Mouse (Mus musculus): Measurements from ENCODE around the gene BC051665. TPM values are rescaled to one million over a fixed set of nuclear protein-coding genes. Genes with fewer than 3 reads are reported as not detected.

The BC051665 gene
- polyA plus RNA-seq, 1 experiment from 2014 or later = not detected

DNA sequence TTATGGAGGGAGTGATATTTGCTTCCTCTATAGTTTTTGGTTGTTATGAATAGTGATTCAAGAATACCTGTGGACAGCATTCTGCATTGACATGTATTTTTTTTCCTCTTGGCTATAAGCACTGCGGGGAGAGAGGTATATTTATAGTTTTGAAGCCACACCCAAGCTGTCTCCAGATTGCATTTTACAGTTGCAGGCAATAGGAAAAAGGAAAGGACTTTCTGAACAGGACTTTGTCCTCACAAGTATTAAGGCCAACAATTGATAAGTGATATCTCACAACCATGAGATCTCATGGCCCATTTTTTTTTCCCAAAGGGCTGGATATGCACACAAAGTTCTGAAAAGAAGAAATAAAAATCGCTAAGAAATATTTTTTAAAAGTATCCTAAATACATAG is 23.5 kb upstream of the BC051665 start:
- Histone ChIP-seq H3K9me3 (ENCODE audit: control insufficient read depth, low read length) (no peaks in the 10 kb centered on the region), H3K36me3 (ENCODE audit: control insufficient read depth, insufficient read depth, low read length) (no peaks in the 10 kb centered on the region), H3K27ac (replicated peaks) (no peak overlapping the region), H3K4me2 (replicated peaks; ENCODE audit: low read depth) (no peak overlapping the region), H3K9ac (ENCODE audit: low read length) (no peak overlapping the region), H3K4me1 (replicated peaks; ENCODE audit: control insufficient read depth, insufficient read depth) (no peaks in the 10 kb centered on the region), H3K27me3 (ENCODE audit: control insufficient read depth, insufficient read depth, low read length) (no peaks in the 10 kb centered on the region), H3K4me3 (ENCODE audit: low read depth, low read length) (no peak overlapping the region)
- WGBS = 49% methylated on average over 2 of the region's 2 CpGs
- DNase-seq (ENCODE audit: low spot score) (no peak), ATAC-seq (ENCODE audit: low FRiP score, low TSS enrichment) (no peak)
- TF ChIP-seq CTCF (IDR thresholded peaks at IDR 0.05; ENCODE audit: low read depth) (no peak), EP300 (optimal IDR thresholded peaks at IDR 0.05) (no peak)

DNA sequence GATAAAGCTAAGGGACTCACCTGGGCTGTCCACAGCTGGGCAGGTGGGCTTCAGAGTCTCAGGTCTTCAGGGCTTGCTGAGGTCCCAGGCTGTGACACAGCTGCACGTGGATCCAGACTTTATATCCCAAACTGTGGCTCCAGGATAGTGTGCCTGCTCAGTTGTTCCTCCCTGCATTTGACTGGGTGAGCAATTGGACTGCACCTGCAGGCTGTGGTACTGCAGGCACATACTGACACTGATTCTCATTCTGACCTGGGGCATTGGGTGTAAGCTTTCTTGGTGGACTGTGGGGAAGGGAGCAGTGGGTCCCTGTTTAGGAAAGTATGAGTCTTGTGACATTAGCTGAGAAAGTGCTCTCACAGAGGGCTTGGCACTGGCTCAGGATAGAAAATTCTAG is 16.6 kb upstream of the BC051665 start, which contains the start of gene Ctsll3:
Gene Ctsll3, minus strand, starts transcription at position 101 of the 400 bp plus-strand sequence.
- H3K9me3 ChIP-seq (ENCODE audit: control insufficient read depth, low read length) = no peaks in the 10 kb centered on the region
- 70% methylated on average over 1 of the region's 1 CpGs for WGBS

DNA sequence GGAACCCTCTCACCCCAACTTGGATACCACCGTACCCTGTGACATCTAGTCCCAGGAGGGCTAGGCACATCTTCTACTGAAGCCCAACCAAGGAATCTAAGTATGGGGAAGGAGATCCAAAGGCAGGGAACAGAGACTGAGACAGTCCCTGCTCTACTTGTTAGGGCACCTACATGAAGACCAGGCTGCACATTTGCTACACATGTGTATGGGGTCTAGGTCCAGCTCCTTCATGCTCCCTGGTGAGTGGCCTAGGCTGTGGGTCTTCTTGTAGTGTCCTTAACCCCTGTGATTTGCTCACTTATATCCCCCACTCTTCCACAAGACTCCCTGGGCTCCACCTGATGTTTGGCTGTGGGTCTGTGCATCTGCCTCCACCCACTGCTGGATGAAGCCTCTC is 3.3 kb upstream of the BC051665 start:
- H3K27ac ChIP-seq (replicated peaks) = no peak overlapping the region
- H3K4me1 ChIP-seq (replicated peaks; ENCODE audit: control insufficient read depth, insufficient read depth) = no peaks in the 10 kb centered on the region
- no peaks in the 10 kb centered on the region for H3K27me3 ChIP-seq (ENCODE audit: control insufficient read depth, insufficient read depth, low read length)
- 83% methylated on average over 1 of the region's 1 CpGs for WGBS
- H3K4me2 ChIP-seq (replicated peaks; ENCODE audit: low read depth) = no peak overlapping the region
- TF ChIP-seq CTCF (IDR thresholded peaks at IDR 0.05; ENCODE audit: low read depth) = no peak
- no peak for TF ChIP-seq EP300 (optimal IDR thresholded peaks at IDR 0.05)
- H3K9ac ChIP-seq (ENCODE audit: low read length) = no peak overlapping the region
- H3K9me3 ChIP-seq (ENCODE audit: control insufficient read depth, low read length) = no peaks in the 10 kb centered on the region
- H3K4me3 ChIP-seq (ENCODE audit: low read depth, low read length) = no peak overlapping the region
- ATAC-seq (ENCODE audit: low FRiP score, low TSS enrichment) = no peak
- no peaks in the 10 kb centered on the region for H3K36me3 ChIP-seq (ENCODE audit: control insufficient read depth, insufficient read depth, low read length)
- no peak for DNase-seq (ENCODE audit: low spot score)

More for the DNA sequence above, 16.6 kb upstream of the BC051665 start, which contains the start of gene Ctsll3:
- TF ChIP-seq EP300 (optimal IDR thresholded peaks at IDR 0.05) (no peak), CTCF (IDR thresholded peaks at IDR 0.05; ENCODE audit: low read depth) (no peak)
- DNase-seq (ENCODE audit: low spot score) (no peak), ATAC-seq (ENCODE audit: low FRiP score, low TSS enrichment) (no peak)
- no peak within 1 kb of the TSS for H3K4me3 ChIP-seq (ENCODE audit: low read depth, low read length)
- no peak within 1 kb of the TSS for H3K27ac ChIP-seq (replicated peaks)
- no peak within 1 kb of the TSS for H3K4me2 ChIP-seq (replicated peaks; ENCODE audit: low read depth)
- no peaks in the 10 kb centered on the region for H3K36me3 ChIP-seq (ENCODE audit: control insufficient read depth, insufficient read depth, low read length)
- no peak within 1 kb of the TSS for H3K9ac ChIP-seq (ENCODE audit: low read length)
- H3K4me1 ChIP-seq (replicated peaks; ENCODE audit: control insufficient read depth, insufficient read depth) = no peaks in the 10 kb centered on the region
- no peaks in the 10 kb centered on the region for H3K27me3 ChIP-seq (ENCODE audit: control insufficient read depth, insufficient read depth, low read length)

DNA sequence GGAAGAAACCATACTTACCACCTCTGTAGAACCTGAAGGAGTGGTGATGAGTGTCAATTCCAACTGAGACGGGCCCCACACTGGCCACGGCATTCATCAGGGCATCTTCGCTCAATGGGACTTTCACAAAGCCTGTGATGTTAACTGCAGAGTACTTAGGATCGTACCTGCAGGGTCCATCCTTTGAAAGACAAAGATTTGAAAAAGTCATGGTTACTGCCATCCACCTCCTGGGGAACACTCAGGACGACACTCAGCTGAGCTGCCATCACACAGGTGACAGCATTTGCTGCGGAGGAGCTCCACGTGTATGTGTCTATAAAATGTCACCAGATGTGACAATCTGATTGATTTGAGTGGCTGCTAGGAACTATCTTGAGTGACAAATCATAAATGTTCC is 2.9 kb downstream of the BC051665 start:
- no peak overlapping the region for H3K4me3 ChIP-seq (ENCODE audit: low read depth, low read length)
- H3K27ac ChIP-seq (replicated peaks) = no peak overlapping the region
- no peaks in the 10 kb centered on the region for H3K9me3 ChIP-seq (ENCODE audit: control insufficient read depth, low read length)
- H3K4me2 ChIP-seq (replicated peaks; ENCODE audit: low read depth) = no peak overlapping the region
- no peak overlapping the region for H3K9ac ChIP-seq (ENCODE audit: low read length)
- no peak for TF ChIP-seq EP300 (optimal IDR thresholded peaks at IDR 0.05)
- no peak for TF ChIP-seq CTCF (IDR thresholded peaks at IDR 0.05; ENCODE audit: low read depth)
- ATAC-seq (ENCODE audit: low FRiP score, low TSS enrichment) = no peak
- WGBS = 82% methylated on average over 7 of the region's 7 CpGs
- DNase-seq (ENCODE audit: low spot score) = no peak
- no peaks in the 10 kb centered on the region for H3K27me3 ChIP-seq (ENCODE audit: control insufficient read depth, insufficient read depth, low read length)
- H3K4me1 ChIP-seq (replicated peaks; ENCODE audit: control insufficient read depth, insufficient read depth) = no peaks in the 10 kb centered on the region
- no peaks in the 10 kb centered on the region for H3K36me3 ChIP-seq (ENCODE audit: control insufficient read depth, insufficient read depth, low read length)

DNA sequence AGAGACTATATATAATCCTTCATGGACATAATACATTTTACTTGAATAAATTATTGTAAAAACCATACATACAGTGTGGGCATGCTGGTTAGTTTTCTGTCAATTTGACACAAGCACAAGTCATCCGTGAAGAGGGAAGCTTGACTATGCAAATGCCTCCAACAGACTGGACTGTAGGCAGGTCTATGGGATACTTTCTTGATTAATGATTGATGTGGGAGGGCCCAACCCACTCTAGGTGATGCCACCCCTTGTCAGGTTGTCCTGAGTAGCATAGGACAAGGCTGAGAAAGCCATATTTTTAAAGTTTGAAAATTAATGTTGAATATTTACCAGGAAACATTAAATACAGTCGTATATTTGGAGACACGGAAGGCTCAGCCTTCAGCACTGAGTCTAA is 5.6 kb downstream of the BC051665 start:
- Histone ChIP-seq H3K4me1 (replicated peaks; ENCODE audit: control insufficient read depth, insufficient read depth) (no peaks in the 10 kb centered on the region), H3K9ac (ENCODE audit: low read length) (no peak overlapping the region), H3K27me3 (ENCODE audit: control insufficient read depth, insufficient read depth, low read length) (no peaks in the 10 kb centered on the region), H3K36me3 (ENCODE audit: control insufficient read depth, insufficient read depth, low read length) (no peaks in the 10 kb centered on the region), H3K9me3 (ENCODE audit: control insufficient read depth, low read length) (no peaks in the 10 kb centered on the region), H3K27ac (replicated peaks) (no peak overlapping the region), H3K4me3 (ENCODE audit: low read depth, low read length) (no peak overlapping the region), H3K4me2 (replicated peaks; ENCODE audit: low read depth) (no peak overlapping the region)
- WGBS = 81% methylated on average over 3 of the region's 3 CpGs
- TF ChIP-seq CTCF (IDR thresholded peaks at IDR 0.05; ENCODE audit: low read depth) = no peak
- ATAC-seq (ENCODE audit: low FRiP score, low TSS enrichment) (no peak), DNase-seq (ENCODE audit: low spot score) (no peak)

DNA sequence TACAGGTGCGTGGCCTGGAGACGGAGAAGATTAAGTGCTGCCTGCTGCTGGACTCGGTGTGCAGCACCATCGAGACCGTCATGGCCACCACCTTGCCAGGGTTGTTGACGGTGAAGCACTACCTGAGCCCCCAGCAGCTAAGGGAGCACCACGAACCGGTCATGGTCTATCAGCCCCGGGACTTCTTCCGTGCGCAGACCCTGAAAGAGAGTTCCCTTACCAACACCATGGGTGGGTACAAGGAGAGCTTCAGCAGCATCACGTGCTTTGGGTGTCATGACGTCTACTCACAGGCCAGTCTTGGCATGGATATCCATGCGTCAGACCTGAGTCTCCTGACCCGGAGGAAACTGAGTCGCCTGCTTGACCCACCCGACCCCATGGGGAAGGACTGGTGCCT is 25.0 kb downstream of the BC051665 start:
- no peak overlapping the region for H3K27ac ChIP-seq (replicated peaks)
- H3K9ac ChIP-seq (ENCODE audit: low read length) = no peak overlapping the region
- ATAC-seq (ENCODE audit: low FRiP score, low TSS enrichment) = no peak
- no peak overlapping the region for H3K4me3 ChIP-seq (ENCODE audit: low read depth, low read length)
- no peaks in the 10 kb centered on the region for H3K4me1 ChIP-seq (replicated peaks; ENCODE audit: control insufficient read depth, insufficient read depth)
- H3K36me3 ChIP-seq (ENCODE audit: control insufficient read depth, insufficient read depth, low read length) = peaks cover 9% of the 10 kb centered on the region; the same call in 1 of the 2 replicates
- no peak for DNase-seq (ENCODE audit: low spot score)
- no peak overlapping the region for H3K4me2 ChIP-seq (replicated peaks; ENCODE audit: low read depth)
- 97% methylated on average over 17 of the region's 17 CpGs for WGBS
- no peaks in the 10 kb centered on the region for H3K27me3 ChIP-seq (ENCODE audit: control insufficient read depth, insufficient read depth, low read length)
- no peaks in the 10 kb centered on the region for H3K9me3 ChIP-seq (ENCODE audit: control insufficient read depth, low read length)
- TF ChIP-seq EP300 (optimal IDR thresholded peaks at IDR 0.05) (no peak), CTCF (IDR thresholded peaks at IDR 0.05; ENCODE audit: low read depth) (no peak)

All from stomach, postnatal 0 days (tissue).